ENCODE assay signal across 9 mouse cellular contexts in the genomic region with DNA sequence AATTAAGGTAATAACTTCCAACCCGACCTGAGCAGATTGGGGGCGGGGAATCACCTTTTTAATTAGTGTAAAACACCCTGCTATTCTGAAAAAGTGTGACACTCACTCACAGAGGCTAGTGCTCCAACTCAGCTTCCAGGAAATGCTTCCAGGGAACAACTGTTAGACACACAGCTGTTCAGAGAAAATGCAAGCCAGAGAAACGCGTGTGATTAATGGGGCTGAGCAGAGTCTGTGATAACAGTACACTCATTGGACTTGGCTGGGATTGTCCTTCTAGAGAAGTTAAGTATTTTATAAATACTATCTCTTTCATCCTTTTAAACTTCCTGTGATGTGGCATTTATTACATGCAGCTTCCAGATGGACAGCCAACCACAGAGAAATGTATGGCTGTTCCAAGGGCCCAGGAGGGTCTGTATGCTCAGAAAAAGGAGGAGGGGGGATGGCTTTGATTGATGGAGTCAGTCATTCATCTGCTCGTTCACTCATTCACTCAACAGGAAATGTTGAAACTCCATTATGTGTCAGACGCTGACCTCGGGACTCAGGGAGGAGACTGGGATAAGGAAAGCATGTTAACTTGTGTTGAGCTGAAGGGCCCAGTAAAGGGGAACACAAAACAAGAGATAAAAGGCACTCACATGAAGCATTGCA.
A peak's percentile ranks its signal among the peaks of the same experiment; 100 is the strongest.
DNase-seq lines count a peak whose midpoint lies in the region; ATAC-seq and TF ChIP-seq lines count a peak whose summit lies in the region.
"Had no signal": no experiment of that assay in that cellular context is flagged by ENCODE, and none has a peak within 500 bp of the region (broad histone marks: within the 10 kb centered on the region; RNA-seq: fewer than 3 reads in every experiment).

No protein-coding gene starts in this region.

- no peak for TF ChIP-seq EP300 in liver, postnatal 0 days (IDR thresholded peaks at IDR 0.05; ENCODE audit: low read depth)

- H3K4me3 ChIP-seq in liver, adult 2 months (ENCODE audit: insufficient read depth, low read depth, low read length), result no peak overlapping the region
- H3K4me3 ChIP-seq in liver, postnatal 0 days (ENCODE audit: low read depth, low read length), result no peak overlapping the region
- H3K4me3 ChIP-seq in kidney, embryonic 15.5 days (replicated peaks), result no peak overlapping the region
- H3K4me3 ChIP-seq in myocyte, result no peak overlapping the region

- peak; percentile 50 for DNase-seq in embryo, embryonic 10 days (ENCODE audit: low spot score)
- DNase-seq in embryo, embryonic 9.5 days (ENCODE audit: extremely low spot score), result no peak
- peak; percentile 22 for DNase-seq in liver, adult 2 months (ENCODE audit: extremely low read depth, low read depth, low spot score)
- DNase-seq in liver, postnatal 0 days, result no peak
- no peak for DNase-seq in liver
- DNase-seq in layer of hippocampus, postnatal 25 days (ENCODE audit: extremely low spot score in 1 of 2, low spot score in 1 of 2), result no peak
- DNase-seq: cerebellum, postnatal 25 days had no signal

- H3K79me2 ChIP-seq in liver, adult 2 months (ENCODE audit: control insufficient read depth, insufficient read depth, low read length), result no peaks in the 10 kb centered on the region
- H3K79me2 ChIP-seq in myocyte (ENCODE audit: control insufficient read depth, insufficient read depth), result no peaks in the 10 kb centered on the region

- 54% methylated on average over 7 of the region's 7 CpGs for WGBS in liver, adult 2 months
- WGBS in liver, postnatal 0 days (ENCODE audit: insufficient replicate concordance), result 42% methylated on average over 7 of the region's 7 CpGs
- WGBS in kidney, embryonic 15.5 days, result 12% methylated on average over 7 of the region's 7 CpGs

- H3K27me3 ChIP-seq in liver, adult 2 months (ENCODE audit: control insufficient read depth, insufficient read depth, low read length), result no peaks in the 10 kb centered on the region
- H3K27me3 ChIP-seq in liver, postnatal 0 days (ENCODE audit: insufficient read depth, low read length), result no peaks in the 10 kb centered on the region
- H3K27me3 ChIP-seq in kidney, embryonic 15.5 days, result no peaks in the 10 kb centered on the region
- no peaks in the 10 kb centered on the region for H3K27me3 ChIP-seq in myocyte (ENCODE audit: control insufficient read depth, insufficient read depth, insufficient read length)

- no peak for ATAC-seq in liver, postnatal 0 days
- ATAC-seq in kidney, embryonic 15.5 days (replicated peaks; ENCODE audit: low FRiP score), result peak; percentile 40; the same call in 1 of the 2 replicates

- no peak overlapping the region for H3K9ac ChIP-seq in liver, adult 2 months (ENCODE audit: low read depth, low read length)
- H3K9ac ChIP-seq in liver, postnatal 0 days (replicated peaks), result no peak overlapping the region
- no peak overlapping the region for H3K9ac ChIP-seq in kidney, embryonic 15.5 days

- H3K27ac ChIP-seq in liver, adult 2 months (replicated peaks; ENCODE audit: insufficient read depth, low read depth, low read length), result no peak overlapping the region
- no peak overlapping the region for H3K27ac ChIP-seq in liver, postnatal 0 days (ENCODE audit: low read depth)
- H3K27ac ChIP-seq in kidney, embryonic 15.5 days, result no peak overlapping the region

- no peak for TF ChIP-seq POLR2A in liver, adult 2 months (IDR thresholded peaks at IDR 0.05; ENCODE audit: extremely low read depth, insufficient read depth, low read length)
- TF ChIP-seq POLR2A in myocyte (IDR thresholded peaks at IDR 0.05; ENCODE audit: insufficient read length, low read depth), result no peak

- no peak for TF ChIP-seq CTCF in liver, adult 2 months (IDR thresholded peaks at IDR 0.05; ENCODE audit: low read depth, low read length)
- TF ChIP-seq CTCF in liver, postnatal 0 days (IDR thresholded peaks at IDR 0.05; ENCODE audit: low read depth), result no peak

- H3K4me2 ChIP-seq in liver, postnatal 0 days (ENCODE audit: low read depth, low read length), result no peak overlapping the region
- H3K4me2 ChIP-seq in kidney, embryonic 15.5 days, result no peak overlapping the region
- peak overlapping the region; percentile 62 for H3K4me2 ChIP-seq in myocyte (ENCODE audit: low read depth)

- H3K36me3 ChIP-seq in liver, adult 2 months (ENCODE audit: control insufficient read depth, insufficient read depth, low read length), result no peaks in the 10 kb centered on the region
- no peaks in the 10 kb centered on the region for H3K36me3 ChIP-seq in liver, postnatal 0 days (replicated peaks; ENCODE audit: insufficient read depth, low read length)
- H3K36me3 ChIP-seq in kidney, embryonic 15.5 days, result no peaks in the 10 kb centered on the region
- no peaks in the 10 kb centered on the region for H3K36me3 ChIP-seq in myocyte (ENCODE audit: control insufficient read depth, insufficient read depth)

- no peak overlapping the region for H3ac ChIP-seq in myocyte (ENCODE audit: control insufficient read depth, insufficient read length)

- no peaks in the 10 kb centered on the region for H3K4me1 ChIP-seq in liver, adult 2 months (ENCODE audit: control insufficient read depth, insufficient read depth, low read length)
- no peaks in the 10 kb centered on the region for H3K4me1 ChIP-seq in liver, postnatal 0 days (ENCODE audit: insufficient read depth)
- H3K4me1 ChIP-seq in kidney, embryonic 15.5 days, result peaks cover 52% of the 10 kb centered on the region

- H3K9me3 ChIP-seq in liver, postnatal 0 days (ENCODE audit: low read length), result no peaks in the 10 kb centered on the region
- H3K9me3 ChIP-seq in kidney, embryonic 15.5 days (replicated peaks), result no peaks in the 10 kb centered on the region

TF ChIP-seq in myocyte, 11 proteins besides CTCF, POLR2A, EP300 and RAD21:
- peak; percentile 8 for TF ChIP-seq TCF3 (IDR thresholded peaks at IDR 0.05; ENCODE audit: insufficient read length, low read depth)
- TF ChIP-seq MYOG (IDR thresholded peaks at IDR 0.05; ENCODE audit: control insufficient read depth in 1 of 3, insufficient read depth in 1 of 3, insufficient read length in 2 of 3, low read depth in 2 of 3), result peak in 2 of 3 experiments; percentile 73 to 96
- peak; percentile 74 to 87 (median 86) for TF ChIP-seq MYOD1 (IDR thresholded peaks at IDR 0.05; ENCODE audit: control insufficient read depth in 1 of 3, insufficient read length in 2 of 3, low read depth in 2 of 3)
- TF ChIP-seq USF1 (IDR thresholded peaks at IDR 0.05; ENCODE audit: low read depth), result no peak
- peak; percentile 85 for TF ChIP-seq TCF12 (IDR thresholded peaks at IDR 0.05; ENCODE audit: insufficient read depth, poor library complexity, severe bottlenecking)

Comparison
In these comparisons a context has a peak if more than half of its experiments do, and no peak if none do; other contexts are left out.
1. DNase-seq: peak in embryo, embryonic 10 days (single experiment) and liver, adult 2 months (single experiment); none in embryo, embryonic 9.5 days (single experiment), liver, postnatal 0 days (single experiment), liver (single experiment) and layer of hippocampus, postnatal 25 days (0 of 2).